Mouse (Mus musculus) megakaryocyte, embryonic 14.5 days (primary cell): ENCODE data around the gene Gipc2. TPM values are rescaled to one million over a fixed set of nuclear protein-coding genes. Genes with fewer than 3 reads are reported as not detected.

Source experiments
- H3K27me3 ChIP-seq: replicated peaks from 2 replicates; pipeline ENCODE3; 2012; ENCODE audit warnings: inconsistent platforms
- H3K36me3 ChIP-seq: replicated peaks from 2 replicates; pipeline ENCODE3; 2012; ENCODE audit warnings: low read length, inconsistent platforms, mixed read lengths
- H3K4me1 ChIP-seq: 2 replicates; pipeline ENCODE4 v1.6.1; 2012; ENCODE audit warnings: inconsistent platforms
- H3K4me3 ChIP-seq: replicated peaks from 2 replicates; pipeline ENCODE3; 2012; ENCODE audit warnings: moderate library complexity, mild to moderate bottlenecking, inconsistent platforms
- H3K9me3 ChIP-seq: 2 replicates; pipeline ENCODE4 v1.6.1; 2012; ENCODE audit warnings: inconsistent platforms
- FLI1 ChIP-seq: IDR thresholded peaks from 2 replicates; pipeline ENCODE4 v1.6.1; 2012; ENCODE audit warnings: low read length, inconsistent platforms, mixed read lengths
- GATA1 ChIP-seq: IDR thresholded peaks from 3 replicates; pipeline ENCODE4 v1.6.1; 2012; ENCODE audit warnings: mixed read lengths, low read length, inconsistent platforms, borderline replicate concordance
- polyA plus RNA-seq: library from polyadenylated mRNA; stranded (reverse); fragments of >175 nt; gene quantifications from 2 replicates; pipeline ENCODE4 v1.2.3, GENCODE M21; 2012; ENCODE audit warnings: low replicate concordance; ENCODE audit not compliant: insufficient read depth

The Gipc2 gene
- polyA plus RNA-seq, 1 experiment, result 2.4 TPM

DNA sequence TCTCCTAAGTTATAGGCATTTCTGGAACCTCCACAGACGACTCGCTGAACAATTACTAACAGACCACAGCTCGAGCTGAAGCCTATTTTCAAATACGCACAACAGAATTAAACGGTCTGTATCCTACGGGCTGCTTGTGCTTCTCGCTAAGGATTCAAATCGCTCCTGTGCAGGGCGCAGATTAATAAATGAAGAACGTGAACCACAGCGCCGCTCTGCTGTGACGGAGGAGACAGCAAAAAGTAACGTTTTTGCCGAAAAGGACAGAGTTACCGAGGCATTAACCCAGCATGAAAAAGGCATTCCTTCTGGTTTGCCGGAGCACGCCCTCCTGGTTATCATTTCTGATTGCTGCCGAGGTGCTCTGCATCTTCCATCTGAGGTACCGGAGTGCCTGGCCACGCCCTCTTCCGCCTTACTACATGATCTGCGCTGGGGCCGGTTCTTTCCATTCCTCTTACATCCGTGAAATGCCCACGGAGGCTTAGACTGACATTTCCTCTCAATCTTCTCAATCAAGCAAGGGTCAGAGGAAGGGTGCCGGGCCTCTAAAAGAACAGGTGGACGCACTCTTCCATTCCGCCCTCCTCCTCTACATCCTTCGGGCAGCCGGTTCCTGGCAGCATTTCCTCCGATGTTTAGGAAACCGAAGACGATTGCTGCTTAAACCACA, 73.5 kb downstream of the Gipc2 start:
- Histone ChIP-seq H3K4me1 (peaks cover 7% of the 10 kb centered on the region), H3K9me3 (no peaks in the 10 kb centered on the region; the same call in 1 of the 2 replicates), H3K27me3 (peaks cover 10% of the 10 kb centered on the region), H3K4me3 (peak overlapping the region; percentile 83), H3K36me3 (no peaks in the 10 kb centered on the region)
- TF ChIP-seq FLI1 (no peak), GATA1 (no peak)

DNA sequence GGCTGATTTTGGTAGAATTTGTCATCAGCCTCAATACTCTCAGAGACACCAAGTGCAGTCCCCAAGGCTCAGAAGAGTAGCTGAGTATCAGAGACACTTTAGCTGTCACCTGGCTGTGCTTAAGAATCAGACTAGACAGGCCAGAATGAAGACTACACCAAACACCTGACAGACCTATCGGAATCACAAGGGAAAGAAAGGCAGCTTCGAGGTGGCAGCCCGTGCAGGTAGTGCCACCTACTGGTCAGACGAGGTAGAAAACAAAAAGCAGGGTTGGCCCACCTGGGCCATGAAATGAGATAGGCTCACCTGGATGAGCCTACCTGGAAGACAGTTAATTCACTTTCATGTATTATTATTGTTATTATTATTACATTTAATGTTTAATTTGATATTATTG, 76.9 kb downstream of the Gipc2 start:
- Histone ChIP-seq H3K4me3 (peak overlapping the region; percentile 18), H3K27me3 (peaks cover 10% of the 10 kb centered on the region), H3K9me3 (no peaks in the 10 kb centered on the region; the same call in 1 of the 2 replicates), H3K4me1 (peaks cover 7% of the 10 kb centered on the region; the same call in 1 of the 2 replicates), H3K36me3 (no peaks in the 10 kb centered on the region)
- no peak for TF ChIP-seq FLI1
- no peak for TF ChIP-seq GATA1

DNA sequence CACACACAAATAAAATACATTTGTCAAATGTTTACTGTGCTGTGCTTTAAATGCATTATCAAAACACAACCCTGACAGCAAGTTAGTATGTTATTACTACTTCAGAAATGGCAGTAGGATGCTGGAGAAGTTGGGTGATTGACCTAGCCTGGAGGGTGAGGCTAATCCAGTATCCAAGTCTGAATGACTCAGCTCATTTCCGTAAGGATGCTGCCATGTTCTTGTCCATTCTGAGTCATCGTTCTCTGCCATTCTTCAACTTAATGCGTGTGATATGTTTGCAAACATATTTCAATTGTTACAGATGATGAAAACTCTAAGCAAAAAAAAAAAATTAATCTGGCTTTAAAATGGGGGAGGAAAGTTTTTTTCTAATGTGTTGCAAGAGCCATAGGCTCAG, 84.6 kb downstream of the Gipc2 start:
- no peaks in the 10 kb centered on the region for H3K9me3 ChIP-seq
- no peaks in the 10 kb centered on the region for H3K36me3 ChIP-seq
- no peaks in the 10 kb centered on the region for H3K4me1 ChIP-seq
- TF ChIP-seq GATA1 (no peak), FLI1 (no peak)
- no peak overlapping the region for H3K4me3 ChIP-seq
- H3K27me3 ChIP-seq, result peaks cover 1% of the 10 kb centered on the region

DNA sequence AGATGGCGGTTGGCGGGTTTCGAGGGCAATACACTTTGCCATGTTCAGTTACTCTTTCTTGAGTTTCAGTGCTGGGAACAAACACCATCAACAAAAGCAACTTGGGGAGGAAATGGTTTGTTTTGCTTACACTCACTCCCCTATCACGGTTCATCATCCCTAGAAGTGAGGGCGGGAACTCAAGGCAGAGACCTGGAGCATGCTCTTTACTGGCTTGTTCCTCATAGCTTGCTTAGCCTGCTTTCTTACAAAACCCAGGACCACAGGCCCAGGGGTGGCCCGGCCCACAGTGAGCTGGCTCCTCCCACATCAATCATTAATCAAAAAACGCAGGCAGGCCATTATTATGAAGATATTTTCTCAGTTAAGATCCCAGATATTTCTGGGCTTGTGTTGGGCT, 89.9 kb downstream of the Gipc2 start:
- Histone ChIP-seq H3K4me3 (no peak overlapping the region), H3K27me3 (peaks cover 1% of the 10 kb centered on the region), H3K9me3 (no peaks in the 10 kb centered on the region), H3K36me3 (no peaks in the 10 kb centered on the region), H3K4me1 (no peaks in the 10 kb centered on the region)
- TF ChIP-seq GATA1 (no peak), FLI1 (no peak)

DNA sequence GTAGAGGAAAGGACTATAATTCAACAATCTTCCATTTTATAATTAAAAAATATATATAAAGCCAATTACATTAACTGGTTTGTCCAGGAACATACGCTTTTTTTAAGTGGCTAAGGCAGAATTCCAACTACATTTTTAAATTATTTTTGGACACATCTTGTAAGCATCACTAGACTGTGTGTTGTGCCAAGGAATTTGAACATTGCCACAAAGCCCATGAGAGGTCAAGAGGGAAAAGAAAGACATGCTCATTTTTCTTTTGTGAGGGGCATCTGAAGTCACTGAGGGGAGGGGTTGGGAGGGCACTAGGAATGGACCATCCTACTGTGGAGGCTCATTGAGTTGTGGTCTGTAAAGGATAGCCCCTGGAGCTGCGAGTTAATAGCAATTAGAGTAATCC, 97.0 kb downstream of the Gipc2 start:
- Histone ChIP-seq H3K4me3 (no peak overlapping the region), H3K4me1 (no peaks in the 10 kb centered on the region), H3K9me3 (no peaks in the 10 kb centered on the region), H3K36me3 (no peaks in the 10 kb centered on the region), H3K27me3 (peaks cover 16% of the 10 kb centered on the region)
- no peak for TF ChIP-seq GATA1
- no peak for TF ChIP-seq FLI1

DNA sequence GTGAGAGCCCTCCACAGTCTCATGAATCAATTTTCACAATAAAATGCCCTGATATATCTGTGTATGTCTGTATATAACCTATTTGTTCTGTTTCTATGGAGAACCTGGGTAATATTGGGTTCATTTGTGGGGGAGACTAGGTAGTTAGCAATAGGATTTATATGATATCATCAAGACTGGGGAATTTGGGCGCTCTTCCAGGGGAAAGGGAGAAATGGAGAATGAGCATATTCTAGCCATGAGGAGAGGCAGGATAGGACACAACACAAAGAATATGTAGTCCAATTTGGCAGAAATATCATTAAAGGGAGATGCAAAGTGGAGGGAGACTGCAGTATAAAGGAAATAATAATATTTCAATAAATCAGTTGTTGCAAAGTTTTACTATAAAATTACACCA, 97.7 kb downstream of the Gipc2 start:
- Histone ChIP-seq H3K27me3 (peaks cover 16% of the 10 kb centered on the region), H3K36me3 (no peaks in the 10 kb centered on the region), H3K4me1 (no peaks in the 10 kb centered on the region), H3K9me3 (no peaks in the 10 kb centered on the region), H3K4me3 (no peak overlapping the region)
- no peak for TF ChIP-seq GATA1

DNA sequence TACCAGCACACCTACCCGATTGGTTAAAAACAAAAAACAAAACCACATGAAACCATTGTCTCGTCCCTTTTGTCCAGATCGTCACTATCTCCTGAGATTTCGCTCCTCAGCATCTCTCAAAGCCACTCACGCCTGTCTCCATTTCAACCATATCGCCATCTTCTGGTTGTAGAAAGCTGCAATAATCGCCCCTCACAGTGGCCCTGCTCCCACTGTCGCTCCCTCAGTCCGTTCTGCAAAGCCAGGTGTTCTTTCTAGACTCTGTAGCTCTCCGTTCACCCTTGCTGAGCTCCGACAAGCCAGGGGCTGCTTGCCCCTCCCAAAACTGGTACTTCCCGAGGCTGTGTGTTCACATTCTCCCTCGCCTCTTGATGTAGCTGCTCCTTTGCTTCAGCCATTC, 99.3 kb downstream of the Gipc2 start:
- no peaks in the 10 kb centered on the region for H3K4me1 ChIP-seq
- H3K27me3 ChIP-seq, result peaks cover 16% of the 10 kb centered on the region
- no peak overlapping the region for H3K4me3 ChIP-seq
- no peaks in the 10 kb centered on the region for H3K36me3 ChIP-seq
- no peaks in the 10 kb centered on the region for H3K9me3 ChIP-seq
- TF ChIP-seq GATA1 (no peak), FLI1 (no peak)

DNA sequence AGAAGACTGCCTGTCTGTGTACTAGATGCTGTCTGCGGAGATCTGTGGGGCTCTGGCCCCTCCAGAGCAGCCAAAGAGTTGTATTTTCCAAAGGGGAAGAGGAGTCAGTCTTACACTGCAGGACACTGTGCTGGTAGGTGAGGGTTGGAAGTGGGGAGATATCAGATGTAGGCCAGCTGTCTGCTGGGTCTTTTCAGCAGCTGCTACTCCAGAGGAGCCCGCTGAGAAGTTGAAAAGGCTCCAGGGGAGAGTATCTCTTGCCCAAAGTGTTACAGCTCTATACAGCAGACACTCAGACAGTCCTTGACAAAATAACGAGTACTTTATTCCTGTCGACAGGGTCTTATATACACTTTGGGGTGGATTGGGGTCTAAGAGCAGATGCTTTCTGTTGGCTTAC, 100.2 kb downstream of the Gipc2 start:
- no peak overlapping the region for H3K4me3 ChIP-seq
- H3K36me3 ChIP-seq, result no peaks in the 10 kb centered on the region
- peaks cover 16% of the 10 kb centered on the region for H3K27me3 ChIP-seq
- TF ChIP-seq FLI1 (no peak), GATA1 (no peak)
- no peaks in the 10 kb centered on the region for H3K9me3 ChIP-seq
- H3K4me1 ChIP-seq, result no peaks in the 10 kb centered on the region

DNA sequence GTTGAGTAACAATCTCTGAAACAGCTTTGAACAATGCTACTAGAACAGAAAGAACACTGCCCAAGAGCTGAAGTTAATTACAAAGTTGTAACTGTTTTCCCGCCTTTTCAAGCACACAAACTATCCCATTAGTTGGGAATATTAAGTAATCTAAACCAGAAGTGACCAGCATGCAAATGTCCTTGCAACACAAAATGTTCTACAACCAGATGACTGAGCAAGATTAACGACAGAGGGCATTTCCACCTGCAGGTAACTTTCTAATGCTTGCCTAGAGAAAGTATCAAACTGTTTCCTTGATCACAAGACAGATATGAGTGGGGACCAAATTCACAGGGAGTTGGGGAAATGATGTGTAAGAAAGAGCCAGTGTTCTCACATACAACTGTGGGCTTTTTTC, 101.9 kb downstream of the Gipc2 start:
- TF ChIP-seq FLI1, result no peak
- TF ChIP-seq GATA1, result no peak
- Histone ChIP-seq H3K36me3 (no peaks in the 10 kb centered on the region), H3K4me1 (no peaks in the 10 kb centered on the region), H3K27me3 (peaks cover 16% of the 10 kb centered on the region), H3K9me3 (no peaks in the 10 kb centered on the region), H3K4me3 (no peak overlapping the region)

DNA sequence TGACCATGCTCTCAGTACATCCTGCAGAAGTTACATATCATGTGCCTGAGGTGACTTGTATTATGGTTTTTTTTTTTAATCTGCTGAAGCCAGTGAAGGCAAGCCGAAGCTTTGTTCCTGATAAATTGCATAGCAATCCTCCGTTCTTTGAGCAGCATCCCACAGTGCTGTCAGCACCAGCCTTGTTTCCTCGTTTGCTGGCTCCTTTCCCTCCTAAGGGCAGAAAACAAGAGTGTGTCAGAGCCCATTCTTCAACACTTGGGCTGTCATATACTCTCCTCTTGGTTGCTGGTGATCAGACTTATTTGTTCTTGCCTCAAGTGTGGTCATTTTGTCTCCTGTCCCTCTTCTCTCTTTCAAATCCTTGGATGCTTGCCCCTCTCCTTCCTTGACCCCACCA, 103.2 kb downstream of the Gipc2 start:
- Histone ChIP-seq H3K27me3 (peaks cover 16% of the 10 kb centered on the region), H3K9me3 (no peaks in the 10 kb centered on the region), H3K36me3 (no peaks in the 10 kb centered on the region), H3K4me3 (no peak overlapping the region), H3K4me1 (no peaks in the 10 kb centered on the region)
- no peak for TF ChIP-seq GATA1
- no peak for TF ChIP-seq FLI1

DNA sequence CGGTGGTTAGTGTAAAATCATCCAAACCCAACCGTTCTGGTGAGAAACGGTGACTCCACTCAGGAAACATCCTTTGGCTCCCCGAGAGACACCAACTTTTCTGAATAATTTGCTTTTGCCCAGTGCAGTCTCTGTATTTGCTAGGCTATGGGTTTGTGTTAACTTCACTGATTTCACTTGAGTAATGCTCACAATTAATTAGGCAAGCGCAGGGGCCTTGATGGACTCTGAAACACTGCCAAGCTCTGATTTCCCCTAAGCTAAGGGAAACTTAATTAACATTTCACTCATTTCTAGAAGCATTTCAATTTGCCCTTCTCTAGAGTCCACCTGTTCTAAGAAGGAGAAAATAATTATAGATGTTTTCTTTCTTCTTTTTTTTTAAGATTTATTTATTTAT, 104.9 kb downstream of the Gipc2 start:
- no peaks in the 10 kb centered on the region for H3K9me3 ChIP-seq
- H3K27me3 ChIP-seq, result peaks cover 6% of the 10 kb centered on the region
- H3K36me3 ChIP-seq, result no peaks in the 10 kb centered on the region
- H3K4me1 ChIP-seq, result no peaks in the 10 kb centered on the region
- no peak for TF ChIP-seq FLI1
- TF ChIP-seq GATA1, result no peak
- no peak overlapping the region for H3K4me3 ChIP-seq
